Mouse (Mus musculus) thymus, postnatal 36 days (tissue): ENCODE results near the gene Slc3a2.
"Not testable (repeated sequence)": the region's sequence is repeated elsewhere in the genome, so short reads cannot be mapped to it uniquely, and the experiment has no call there.

ENCODE experiments used
- DNase-seq, 2 experiments: peaks; one replicate each; pipeline ENCODE4 v3.0.0; 2022; ENCODE audit warnings: mixed read lengths in 2 of 2

Gene Slc3a2

DNA sequence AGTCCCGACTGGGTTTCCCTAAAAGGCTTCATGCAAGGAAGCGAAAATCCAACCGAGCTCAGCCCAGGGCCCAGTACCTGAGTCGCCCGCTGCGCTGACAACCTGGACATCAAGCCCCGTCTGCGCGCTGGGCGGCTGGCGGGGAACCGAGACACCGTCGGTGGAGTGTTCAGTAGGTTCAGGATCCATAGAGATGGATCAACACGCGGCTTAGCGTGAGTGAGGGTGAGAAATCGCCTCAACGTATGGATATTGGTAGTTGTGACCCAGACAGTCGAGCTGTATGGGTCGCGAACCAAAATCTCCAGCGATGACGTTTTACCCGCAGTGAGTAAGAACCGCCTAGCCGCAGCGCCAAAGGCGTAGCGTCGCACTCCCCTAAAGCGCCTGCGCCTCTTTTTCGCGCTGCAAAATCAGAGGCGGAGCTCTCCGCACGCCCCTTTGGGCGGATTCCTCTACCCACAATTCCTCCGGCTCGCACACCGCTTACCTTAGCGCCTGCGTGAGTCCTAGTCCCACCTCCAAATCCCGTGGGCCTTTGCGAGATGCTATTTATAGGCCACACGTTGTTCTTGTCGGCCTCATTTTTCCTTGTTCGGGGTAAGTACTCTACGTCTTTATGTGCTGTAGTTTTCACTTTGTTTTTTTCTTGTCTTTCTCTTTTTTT is at the start of gene Slc3a2:
Gene Slc3a2 (minus strand): TSS at position 463 of the 667 bp plus-strand sequence.
- DNase-seq: peak; percentile 93 to 97

DNA sequence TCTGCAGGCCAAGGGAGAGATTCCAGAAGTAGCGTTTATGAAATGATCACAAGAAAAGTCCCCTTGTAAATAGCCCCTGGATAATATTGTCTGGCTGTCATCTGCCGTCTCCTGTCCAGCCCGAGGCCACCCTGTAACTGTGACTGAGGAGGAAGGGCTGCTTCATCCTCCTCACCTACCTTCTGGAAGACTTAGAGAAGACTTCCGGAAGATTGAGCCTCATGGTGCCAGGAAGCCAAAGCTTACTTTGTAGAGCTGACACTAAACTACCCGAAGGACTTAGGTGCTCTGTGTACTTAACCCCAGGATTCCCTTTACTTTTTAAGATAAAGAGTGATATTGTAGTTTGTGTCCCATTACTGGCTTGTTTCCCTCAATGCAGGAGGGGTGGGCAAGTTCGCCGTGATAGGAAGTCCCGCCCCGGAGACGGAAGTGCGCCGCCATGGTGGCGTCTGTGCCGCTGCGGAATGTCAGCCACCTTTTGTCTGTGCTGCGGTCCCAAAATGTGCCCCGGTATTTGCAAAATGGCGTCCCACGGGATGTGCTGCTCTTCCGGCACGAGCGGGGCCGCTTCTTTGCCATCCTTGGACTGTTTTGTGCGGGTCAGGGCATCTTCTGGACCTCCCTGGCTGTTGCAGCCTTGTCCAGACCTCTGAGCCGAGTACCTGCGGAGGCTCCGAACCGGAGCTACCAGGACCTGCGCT is 47.5 kb upstream of the Slc3a2 start, which contains the start of gene Tmem223:
Gene Tmem223 (plus strand): TSS at position 430 of the 704 bp plus-strand sequence.
- DNase-seq: peak; percentile 83 to 84

DNA sequence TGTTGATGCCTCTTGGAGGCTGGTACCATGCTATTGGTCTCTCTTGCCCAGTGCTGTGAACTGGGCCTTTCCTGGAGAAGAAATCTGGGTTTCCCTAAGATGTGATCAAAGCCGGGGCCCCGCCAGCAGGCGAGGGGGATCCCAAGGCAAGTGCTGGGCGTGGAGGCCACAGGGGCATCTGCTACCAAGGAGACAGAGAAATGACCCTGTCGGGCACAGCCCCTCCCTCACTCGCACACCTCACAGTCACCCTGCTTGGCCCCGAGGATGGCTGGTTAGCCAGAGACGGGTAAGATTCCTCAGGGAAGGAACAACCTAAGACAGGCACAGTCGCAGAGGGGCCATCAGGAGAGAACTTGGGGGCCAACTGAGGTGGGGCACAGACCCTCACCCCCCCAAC is 42.4 kb upstream of the Slc3a2 start:
- DNase-seq: no peak

DNA sequence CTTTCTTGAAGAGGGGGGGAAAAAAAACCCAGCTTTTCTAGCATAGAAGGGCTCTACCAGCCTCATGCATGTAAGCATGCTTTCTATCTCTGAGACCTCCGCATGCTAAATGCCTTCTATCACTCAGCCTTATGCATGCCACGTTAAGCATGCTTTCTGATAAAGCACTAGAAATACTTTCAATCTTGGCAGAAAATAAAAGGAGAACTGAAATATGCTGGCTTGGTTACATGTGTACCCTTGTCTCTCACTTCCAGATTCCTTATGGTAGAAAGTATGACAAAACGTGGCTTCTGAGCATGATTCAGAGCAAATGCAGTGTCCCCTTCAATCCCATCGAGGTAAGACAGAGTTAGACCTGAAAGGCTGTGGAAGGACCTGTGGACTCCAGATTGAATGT is 40.1 kb upstream of the Slc3a2 start:
- DNase-seq: no peak

DNA sequence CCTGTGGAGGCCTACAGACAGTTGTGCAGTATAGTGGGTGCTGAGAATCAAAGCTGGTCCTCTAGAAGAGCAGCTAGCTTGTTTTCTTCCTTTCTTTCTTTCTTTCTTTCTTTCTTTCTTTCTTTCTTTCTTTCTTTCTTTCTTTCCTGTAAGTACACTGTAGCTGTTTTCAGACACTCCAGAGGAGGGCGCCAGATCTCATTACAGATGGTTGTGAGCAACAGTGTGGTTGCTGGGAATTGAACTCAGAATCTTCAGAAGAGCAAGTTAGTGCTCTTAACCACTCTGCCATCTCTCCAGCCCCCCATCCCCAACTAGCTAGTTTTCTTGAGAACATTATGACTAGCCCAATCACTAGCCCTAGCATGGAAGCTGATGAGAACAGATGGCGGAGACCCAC is 37.6 kb upstream of the Slc3a2 start:
- no peak for DNase-seq

DNA sequence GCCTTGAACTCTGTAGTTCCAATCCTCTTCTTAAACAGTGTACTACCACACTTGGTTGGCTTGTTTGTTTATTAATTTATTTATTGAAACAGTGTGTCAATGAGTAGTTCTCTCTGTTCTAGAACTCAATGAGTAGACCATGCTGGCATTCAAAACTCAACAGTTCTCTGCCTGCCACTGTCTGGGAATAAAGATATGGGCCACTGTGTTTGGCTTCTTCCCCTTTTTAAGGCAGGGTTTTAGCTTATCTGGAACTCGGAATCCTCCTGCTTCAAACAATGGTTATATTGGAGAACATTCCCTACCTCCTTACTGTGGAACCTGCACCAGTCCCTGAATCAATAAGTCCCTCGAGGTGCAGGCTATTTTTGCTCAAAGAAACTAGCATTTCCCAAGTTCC is 35.7 kb upstream of the Slc3a2 start:
- DNase-seq: no peak

DNA sequence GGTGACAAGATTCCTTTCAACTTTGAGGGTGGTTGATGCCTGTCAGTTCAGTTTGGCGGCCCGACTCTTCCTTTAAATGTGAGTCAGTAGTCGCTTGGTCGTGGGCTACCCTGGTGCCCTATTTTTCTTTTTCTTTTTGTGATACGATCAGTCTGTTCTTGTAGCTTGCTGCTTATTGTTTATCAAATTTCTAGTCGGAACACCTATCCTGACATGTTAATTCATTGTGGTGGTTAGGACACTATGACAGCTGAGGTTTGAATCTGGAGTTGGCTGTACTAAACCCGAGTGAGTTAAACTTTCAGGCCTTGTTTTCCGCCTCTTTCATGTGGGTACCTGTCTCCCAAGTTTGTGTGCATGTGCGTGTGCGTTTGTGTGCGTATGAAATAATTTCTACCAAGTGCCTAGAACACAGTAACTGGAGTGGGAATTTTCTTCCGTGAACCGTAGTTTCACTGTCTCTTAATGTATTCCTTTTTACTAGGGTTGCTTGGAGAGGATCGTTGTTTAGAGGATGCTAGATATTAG is 34.4 kb upstream of the Slc3a2 start:
- no peak for DNase-seq

DNA sequence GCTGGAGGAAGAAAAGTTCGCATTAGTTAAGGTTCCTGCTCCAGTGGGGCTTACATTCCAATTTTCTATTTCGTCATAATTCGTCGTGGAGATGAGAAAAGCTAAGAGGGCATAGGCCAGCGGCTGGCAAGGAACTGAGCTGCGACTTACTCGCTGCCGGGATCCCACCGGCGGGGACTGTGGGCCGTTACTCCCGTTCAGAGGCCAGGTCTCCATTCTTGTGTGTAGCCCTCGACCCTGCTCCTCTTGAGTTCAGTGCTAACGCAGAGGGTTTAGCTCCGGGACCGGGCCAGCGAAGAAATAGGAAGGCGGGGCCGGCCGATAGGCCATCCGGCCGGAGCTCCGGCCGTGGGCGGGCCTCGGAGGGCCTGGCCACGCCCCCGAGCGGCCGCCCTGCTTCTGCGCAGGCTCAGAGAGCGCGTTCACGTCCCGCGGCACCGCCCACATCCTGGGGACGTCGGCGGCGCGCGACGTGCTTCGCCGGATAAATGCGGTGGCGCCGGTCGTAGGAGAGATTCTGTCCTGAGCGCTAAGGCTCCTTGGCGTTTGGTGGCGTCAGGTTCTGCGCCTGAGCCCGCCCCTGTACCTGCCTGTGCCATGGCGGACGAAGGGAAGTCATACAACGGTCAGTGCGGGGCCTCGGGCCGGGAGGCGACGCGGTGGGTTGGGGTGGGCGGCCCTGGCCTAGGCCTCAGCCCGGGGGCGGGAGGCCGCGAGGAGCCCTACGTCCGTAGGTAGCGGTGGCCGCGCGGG is 33.6 kb upstream of the Slc3a2 start, which contains the start of gene Nxf1:
Gene Nxf1 (plus strand): TSS at position 439 of the 753 bp plus-strand sequence.
- DNase-seq: peak; percentile 92 to 93

DNA sequence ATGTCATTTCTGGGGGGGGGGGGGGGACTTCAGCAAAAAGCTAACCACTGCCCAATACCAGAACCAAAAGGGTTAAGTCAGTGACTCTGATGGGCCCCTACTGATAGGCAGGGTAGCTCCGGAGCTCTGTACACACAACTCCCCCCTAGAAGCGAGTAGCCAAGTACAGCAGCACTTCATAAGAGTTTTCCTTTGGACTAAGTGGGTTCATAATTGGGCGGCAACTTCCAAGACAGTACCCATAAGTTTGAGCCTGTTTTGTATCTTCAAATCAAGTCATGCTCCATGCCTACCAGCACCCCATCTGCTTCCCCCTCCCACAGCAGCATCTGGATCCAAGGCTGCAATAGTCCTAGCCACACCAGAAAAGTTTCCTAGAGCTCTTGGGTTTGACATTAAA is 32.5 kb upstream of the Slc3a2 start:
- DNase-seq: no peak

DNA sequence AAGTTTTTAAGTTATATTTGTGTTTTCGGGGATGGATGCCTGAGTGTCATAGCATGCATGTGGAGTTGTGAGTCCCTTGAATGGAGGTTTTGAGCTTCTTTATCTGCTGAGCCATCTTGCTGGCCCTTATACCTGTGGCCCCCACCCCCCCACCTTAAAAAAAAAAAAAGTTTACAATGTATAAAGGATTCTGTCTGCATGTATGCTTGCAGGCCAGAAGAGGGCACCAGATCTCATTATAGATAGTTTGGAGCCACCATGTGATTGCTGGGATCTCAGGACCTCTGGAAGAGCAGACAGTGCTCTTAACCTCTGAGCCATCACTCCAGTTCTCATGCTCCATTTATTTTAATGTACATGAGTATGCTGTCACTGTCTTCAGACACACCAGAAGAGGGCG is 24.2 kb upstream of the Slc3a2 start:
- DNase-seq: no peak

DNA sequence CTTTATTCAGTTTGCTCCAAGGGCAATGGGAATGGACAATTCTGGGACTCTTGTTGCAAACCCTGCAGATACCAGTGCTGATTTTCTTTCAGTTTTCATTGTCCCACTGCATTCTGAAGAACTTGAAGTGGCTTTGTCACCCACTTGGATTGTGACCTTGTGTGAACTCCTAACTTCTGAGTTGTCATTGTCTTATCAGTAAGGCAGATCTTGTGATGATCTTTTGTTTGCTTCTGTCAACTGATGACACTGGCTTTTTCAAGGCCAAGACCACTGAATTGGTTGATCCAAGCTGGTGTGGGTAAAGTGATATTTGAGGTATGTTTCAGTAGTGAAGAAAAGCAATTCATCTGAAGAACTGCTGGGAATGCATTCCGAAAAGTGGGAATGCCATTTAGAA is 22.2 kb upstream of the Slc3a2 start:
- no peak for DNase-seq

DNA sequence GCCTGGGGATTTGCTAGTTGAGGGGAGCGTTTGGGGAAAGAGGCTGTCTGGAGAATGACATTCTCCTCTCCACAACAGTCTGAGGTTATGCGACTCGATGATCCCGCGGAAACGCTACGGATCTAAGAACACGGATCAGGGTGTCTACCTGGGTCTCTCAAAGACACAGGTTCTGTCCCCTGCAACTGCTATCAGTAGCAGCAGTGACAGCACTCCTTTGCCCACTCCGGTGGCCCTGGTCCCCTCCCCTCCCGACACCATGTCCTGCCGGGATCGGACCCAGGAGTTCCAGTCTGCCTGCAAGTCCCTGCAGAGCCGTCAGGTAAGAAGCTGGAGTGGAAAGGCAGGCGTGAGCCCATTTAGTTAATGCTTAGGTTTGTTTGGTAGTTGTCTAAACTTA is 19.0 kb upstream of the Slc3a2 start:
- DNase-seq: peak in 1 of 2 experiments; percentile 28

DNA sequence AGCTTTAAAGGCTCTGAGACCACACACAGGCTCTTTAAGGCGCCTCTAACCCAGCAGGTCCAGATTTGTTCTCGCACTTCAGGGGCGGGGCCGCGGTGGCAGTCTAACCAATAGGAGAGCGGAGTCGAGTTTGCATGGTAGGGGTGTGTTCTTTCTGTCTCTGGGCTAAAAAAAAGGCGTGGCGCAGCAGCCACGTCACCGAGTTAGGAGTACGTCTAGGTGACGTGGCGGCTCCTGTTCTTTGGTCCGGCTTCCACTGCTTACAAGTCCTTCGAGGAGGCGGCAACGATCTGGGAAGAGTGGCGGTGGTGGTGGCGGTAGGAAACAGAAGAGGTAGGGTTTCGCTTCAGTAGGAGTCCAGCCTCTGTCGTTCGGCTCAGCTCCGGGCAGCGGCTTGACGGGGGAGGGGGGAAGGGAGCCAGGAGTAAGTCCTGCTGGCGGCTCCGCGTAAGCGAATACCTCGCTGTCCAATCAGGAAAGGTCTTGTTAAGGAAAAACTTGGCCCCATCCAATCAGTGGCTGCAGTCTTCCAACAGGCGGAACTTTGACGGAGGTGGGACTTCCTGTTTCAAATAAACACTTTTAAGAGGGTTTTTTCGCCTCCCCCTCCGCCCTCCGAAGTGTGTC is 18.2 kb upstream of the Slc3a2 start, which contains the start of gene Stx5a:
Gene Stx5a (plus strand): TSS at position 171 of the 627 bp plus-strand sequence.
- DNase-seq: peak; percentile 91 to 95

DNA sequence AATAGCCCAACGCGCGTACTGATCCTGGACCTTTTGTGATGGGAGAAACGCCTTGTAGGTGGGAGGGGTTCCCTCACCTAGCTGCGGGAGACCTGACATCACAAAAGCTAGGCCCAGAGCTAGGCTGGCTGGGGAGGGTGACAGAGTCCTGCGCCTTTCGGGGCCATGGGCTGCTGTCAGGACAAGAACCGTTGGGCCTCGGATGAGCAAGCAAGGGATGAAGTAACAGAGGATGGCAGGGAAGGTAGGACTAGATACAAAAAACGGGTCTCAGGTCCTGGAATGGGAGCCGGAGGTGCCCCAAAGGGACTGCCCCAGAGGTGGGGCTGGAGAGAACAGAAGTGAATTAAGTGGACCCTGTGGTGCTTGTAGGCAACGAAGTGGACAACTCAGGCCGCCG is 17.4 kb upstream of the Slc3a2 start, which contains the start of gene 1700092M07Rik:
Gene 1700092M07Rik (plus strand): TSS at position 116 of the 400 bp plus-strand sequence.
- DNase-seq: peak in 1 of 2 experiments; percentile 32

DNA sequence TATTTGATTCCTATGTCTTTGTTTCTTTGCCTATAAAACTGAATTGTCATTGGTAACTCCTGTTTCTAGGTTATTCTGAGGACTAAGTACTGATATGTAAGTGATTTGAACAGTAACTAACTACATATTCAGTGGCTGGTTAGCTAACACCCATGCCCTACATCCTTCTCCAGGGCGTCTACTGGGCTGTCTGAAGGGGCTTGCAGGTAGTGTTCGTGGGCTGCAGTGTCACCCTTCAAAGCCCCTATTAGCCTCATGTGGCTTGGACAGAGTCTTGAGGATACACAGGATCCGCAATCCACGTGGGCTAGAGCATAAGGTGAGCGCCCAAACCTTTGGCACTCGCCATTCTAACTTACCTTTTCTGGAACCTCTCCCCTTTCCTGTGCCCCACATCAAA is 16.5 kb upstream of the Slc3a2 start:
- no peak for DNase-seq

DNA sequence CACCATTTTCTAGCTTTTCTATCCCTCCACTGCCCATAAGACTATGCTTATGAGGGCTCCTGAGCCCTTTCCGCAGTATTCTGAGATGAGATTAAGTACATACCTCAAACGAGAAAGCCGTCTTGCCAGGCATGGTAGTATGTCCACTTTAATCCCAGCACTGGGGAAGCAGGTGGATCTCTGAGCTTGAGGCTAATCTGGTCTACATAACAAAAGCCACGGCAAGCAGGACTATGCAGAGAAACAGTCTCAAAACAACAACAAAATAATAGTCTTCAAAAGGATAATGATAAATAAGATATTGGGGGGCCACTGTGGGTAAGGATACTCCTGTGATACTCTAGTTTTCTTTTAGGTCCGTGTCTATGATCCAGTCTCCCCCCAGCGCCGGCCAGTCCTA is 15.7 kb upstream of the Slc3a2 start:
- DNase-seq: no peak

DNA sequence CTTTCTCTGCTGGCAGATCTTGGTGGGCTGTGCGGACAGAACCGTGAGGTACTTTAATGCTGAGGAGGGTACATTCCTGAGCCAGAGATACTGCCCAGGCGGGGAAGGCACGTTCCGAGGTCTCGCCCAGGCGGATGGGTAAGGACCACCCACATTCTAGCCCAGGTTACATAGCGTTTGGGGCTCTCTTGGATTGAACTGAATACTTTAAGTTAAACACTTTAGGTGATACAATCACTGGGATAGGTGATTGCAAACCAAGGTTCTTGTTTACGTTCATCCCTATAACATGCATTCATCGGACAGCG is 12.9 kb upstream of the Slc3a2 start:
- DNase-seq: no peak

DNA sequence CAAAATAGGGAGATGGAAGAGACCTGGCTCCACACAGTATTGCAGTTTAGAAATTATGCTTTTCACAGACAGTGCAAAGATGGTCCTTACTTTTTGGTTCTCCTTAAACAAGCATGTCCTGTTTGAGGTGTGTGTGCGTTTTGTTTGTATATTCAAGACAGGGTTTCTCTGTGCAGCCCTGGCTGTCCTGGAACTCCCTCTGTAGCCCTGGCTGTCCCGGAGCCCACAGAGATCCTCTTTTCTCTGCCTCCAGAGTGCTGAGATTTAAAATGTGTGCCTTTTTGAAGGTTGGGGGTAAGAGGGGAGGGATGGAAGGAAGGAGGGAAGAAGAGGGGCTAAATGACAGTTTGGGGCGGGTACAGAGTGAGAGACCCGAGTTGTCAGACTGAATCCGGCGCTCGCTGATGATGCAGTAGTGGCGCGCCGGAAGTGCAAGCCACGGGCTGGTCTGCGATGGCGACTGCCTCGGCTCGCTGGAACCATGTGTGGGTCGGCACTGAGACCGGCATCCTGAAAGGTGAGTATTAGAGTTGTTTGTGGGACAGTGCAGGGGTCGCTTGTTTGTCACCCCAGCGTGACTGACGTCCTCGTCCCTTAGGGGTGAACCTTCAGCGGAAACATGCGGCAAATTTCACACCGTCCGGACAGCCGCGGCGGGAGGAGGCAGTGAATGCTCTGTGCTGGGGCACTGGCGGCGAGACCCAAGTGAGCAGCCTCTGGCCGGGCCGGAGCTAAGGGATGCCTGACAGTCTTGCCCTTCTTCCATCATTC is 12.4 kb upstream of the Slc3a2 start, which contains the start of gene Wdr74:
Gene Wdr74 (plus strand): TSS at position 439 of the 771 bp plus-strand sequence.
- DNase-seq: peak; percentile 90 to 91

DNA sequence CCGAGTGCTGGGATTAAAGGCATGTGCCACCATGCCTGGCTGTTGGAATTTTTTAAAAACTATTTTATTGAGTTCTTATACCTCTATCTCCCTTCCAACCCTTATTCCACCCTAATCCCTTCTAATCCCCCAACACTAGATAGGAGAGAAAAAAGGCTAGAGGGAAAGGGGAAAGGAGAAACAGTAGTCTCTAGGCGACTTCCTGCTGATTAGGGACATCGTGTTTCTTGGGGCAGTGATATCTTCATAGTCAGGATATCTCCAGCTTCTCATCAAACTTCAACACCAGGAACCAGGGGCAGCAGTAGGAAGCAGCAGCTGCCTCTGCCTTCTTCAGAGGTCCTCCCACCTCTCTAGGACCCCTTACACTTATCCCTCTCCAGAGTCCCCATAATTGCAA is 11.2 kb upstream of the Slc3a2 start:
- DNase-seq: no peak

DNA sequence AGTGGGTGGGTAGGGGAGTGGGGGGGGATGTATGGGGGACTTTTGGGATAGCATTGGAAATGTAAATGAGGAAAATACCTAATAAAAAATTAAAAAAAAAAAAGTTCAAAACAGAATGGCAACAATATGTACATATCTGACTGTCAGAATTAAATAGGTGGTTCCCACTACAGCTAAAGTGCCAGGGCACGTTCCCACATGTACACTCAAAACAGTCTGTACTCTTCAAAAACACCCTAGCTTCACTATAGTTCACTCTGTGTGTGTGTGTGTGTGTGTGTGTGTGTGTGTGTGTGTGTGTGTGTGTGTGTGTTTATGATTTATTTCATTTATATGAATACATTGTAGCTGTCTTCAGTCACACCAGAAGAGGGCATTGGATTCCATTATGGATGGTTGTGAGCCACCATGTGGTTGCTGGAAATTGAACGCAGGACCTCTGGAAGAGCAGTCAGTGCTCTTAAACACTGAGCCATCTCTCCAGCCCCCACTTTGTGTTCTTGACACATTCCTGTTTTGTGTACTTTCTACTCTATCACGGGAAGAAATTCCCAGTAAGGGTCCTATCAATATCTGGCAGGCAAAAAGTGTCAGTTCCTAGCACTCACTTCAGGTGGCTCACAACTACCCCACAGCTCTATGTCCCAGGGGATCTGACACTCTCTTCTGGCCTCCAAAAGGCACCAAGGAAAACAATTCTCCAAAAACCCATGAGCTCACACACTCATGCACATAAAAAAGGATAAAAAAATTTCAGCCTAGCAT is 5.3 kb upstream of the Slc3a2 start:
- not testable (repeated sequence) for DNase-seq

DNA sequence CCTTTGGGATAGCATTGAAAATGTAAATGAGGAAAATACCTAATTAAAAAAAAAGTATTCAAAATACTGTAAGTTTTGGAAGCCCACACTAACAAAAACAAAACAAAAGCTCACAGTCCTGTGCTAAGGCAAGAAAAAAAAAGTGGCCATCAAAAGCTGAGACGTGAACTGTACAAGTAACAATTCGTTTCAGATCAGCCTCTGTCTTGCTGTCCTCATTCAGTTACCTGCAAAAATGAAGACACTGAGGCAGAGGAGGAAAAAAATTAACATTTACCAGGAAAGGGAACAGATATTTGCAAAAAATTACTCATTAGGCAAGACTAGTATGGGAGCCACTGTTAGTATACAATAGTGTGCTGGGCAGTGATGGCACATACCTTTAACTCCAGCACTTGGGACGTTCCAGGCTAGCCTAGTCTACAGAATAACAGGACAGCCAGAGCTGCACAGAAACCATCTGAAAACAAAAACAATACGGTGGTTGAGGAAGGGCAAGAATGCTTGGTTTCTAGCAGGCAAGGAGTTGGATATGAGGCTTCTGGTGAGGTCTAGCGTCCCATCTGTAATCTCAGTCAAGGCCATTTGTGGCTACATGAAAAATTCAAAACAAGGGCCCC is 4.4 kb upstream of the Slc3a2 start:
- no peak for DNase-seq
